ENCODE assay signal across 11 mouse cellular contexts in genomic region chr2:33025040-33025439, GRCm38 (mm10). TPM values are rescaled to one million over a fixed set of nuclear protein-coding genes. Genes with fewer than 3 reads are reported as not detected.
DNase-seq lines count a peak whose midpoint lies in the region; ATAC-seq and TF ChIP-seq lines count a peak whose summit lies in the region.
"Had no signal": no experiment of that assay in that cellular context is flagged by ENCODE, and none has a peak within 500 bp of the region (broad histone marks: within the 10 kb centered on the region; RNA-seq: fewer than 3 reads in every experiment).

No protein-coding gene starts in this region.

- ATAC-seq in lung, postnatal 0 days, result peak; percentile 85
- no peak for ATAC-seq in erythroid progenitor cell, adult 5-6 weeks (replicated peaks; ENCODE audit: low FRiP score, poor library complexity, severe bottlenecking)
- ATAC-seq: forebrain, embryonic 13.5 days; midbrain, embryonic 16.5 days had no signal

- no peak overlapping the region for H3K4me2 ChIP-seq in lung, postnatal 0 days (replicated peaks; ENCODE audit: low read depth, low read length)
- H3K4me2 ChIP-seq: forebrain, embryonic 13.5 days had no signal

- TF ChIP-seq CTCF in lung, postnatal 0 days (IDR thresholded peaks at IDR 0.05), result no peak

- intact Hi-C loops in heart, postnatal 36 days (cut with DNase I), result loop anchor here (2.0 kb wide), 1 partner anchor 106 kb away; the partner anchor contains the start of gene Garnl3

- no peaks in the 10 kb centered on the region for H3K27me3 ChIP-seq in lung, postnatal 0 days (replicated peaks; ENCODE audit: insufficient read depth, low read length)
- H3K27me3 ChIP-seq: forebrain, embryonic 13.5 days had no signal

- TF ChIP-seq EP300 in lung, postnatal 0 days (IDR thresholded peaks at IDR 0.05), result peak; percentile 59; the same call in 1 of the 2 replicates

- H3K27ac ChIP-seq in lung, postnatal 0 days (ENCODE audit: low read length), result no peak overlapping the region
- H3K27ac ChIP-seq: forebrain, embryonic 13.5 days; liver, embryonic 14.5 days had no signal

- 50% methylated on average over 4 of the region's 4 CpGs for WGBS in lung, postnatal 0 days

- H3K9me3 ChIP-seq in lung, postnatal 0 days (ENCODE audit: low read length), result no peaks in the 10 kb centered on the region
- H3K9me3 ChIP-seq: forebrain, embryonic 13.5 days had no signal

- no peak overlapping the region for H3K4me3 ChIP-seq in lung, postnatal 0 days (ENCODE audit: low read depth, low read length)
- H3K4me3 ChIP-seq: forebrain, embryonic 13.5 days had no signal

- DNase-seq in heart, adult 9 months (ENCODE audit: low spot score in 2 of 2), result peak; percentile 18 to 47
- no peak for DNase-seq in heart, postnatal 36 days
- peak; percentile 29 to 33 for DNase-seq in spleen, postnatal 36 days (ENCODE audit: low spot score in 2 of 2)
- no peak for DNase-seq in spleen, postnatal 14 days (ENCODE audit: low spot score in 2 of 2)
- peak; percentile 57 for DNase-seq in lung, postnatal 0 days (ENCODE audit: low spot score)
- no peak for DNase-seq in layer of hippocampus, postnatal 25 days (ENCODE audit: extremely low spot score in 1 of 2, low spot score in 1 of 2)
- DNase-seq in right cerebral cortex, postnatal 10 days (ENCODE audit: low spot score in 2 of 2), result no peak

- no peak overlapping the region for H3K9ac ChIP-seq in lung, postnatal 0 days (replicated peaks; ENCODE audit: low read depth)
- H3K9ac ChIP-seq: forebrain, embryonic 13.5 days; liver, embryonic 14.5 days had no signal

- no peaks in the 10 kb centered on the region for H3K4me1 ChIP-seq in lung, postnatal 0 days (ENCODE audit: insufficient read depth, low read depth, low read length)
- H3K4me1 ChIP-seq: forebrain, embryonic 13.5 days had no signal

- H3K36me3 ChIP-seq in lung, postnatal 0 days (ENCODE audit: insufficient read depth, low read length), result no peaks in the 10 kb centered on the region

RNA-seq across cellular contexts. Expression of gene Slc2a8, which starts 43.2 kb away (rescaled TPM):
- total RNA-seq in heart, postnatal 36 days (2021), result 10 to 100 TPM; 18.3 to 26.7 TPM
- polyA plus RNA-seq in lung, postnatal 0 days (2015; fragmentation: Nextera tagmentation; extraction: Ambion mirVana), result 19.5 and 20.1 TPM in 2 replicates
- total RNA-seq in layer of hippocampus, postnatal 25 days (2021), result 10 to 100 TPM; 20.5 to 21.4 TPM
- 1.3 and 2.2 TPM in 2 replicates for total RNA-seq in erythroid progenitor cell, adult 5-6 weeks (2015; ENCODE audit: low replicate concordance)
- 1.0 and 2.0 TPM in 2 replicates for total RNA-seq in erythroid progenitor cell, adult 5-6 weeks (2017; ENCODE audit: low replicate concordance)

Comparison
In these comparisons a context has a peak if more than half of its experiments do, and no peak if none do; other contexts are left out.
1. DNase-seq: peak in heart, adult 9 months (2 of 2), spleen, postnatal 36 days (2 of 2) and lung, postnatal 0 days (single experiment); none in heart, postnatal 36 days (0 of 2), spleen, postnatal 14 days (0 of 2), layer of hippocampus, postnatal 25 days (0 of 2) and right cerebral cortex, postnatal 10 days (0 of 2).
2. RNA of gene Slc2a8, which starts 43.2 kb away (total RNA-seq): 18.3 to 26.7 TPM in heart, postnatal 36 days and 20.5 to 21.4 TPM in layer of hippocampus, postnatal 25 days; 1.0 to 2.2 TPM in erythroid progenitor cell, adult 5-6 weeks; every median in the first group is over 4 times any median in the second.